Mouse (Mus musculus): ENCODE data around the gene Sec31a. TPM values are rescaled to one million over a fixed set of nuclear protein-coding genes. Genes with fewer than 3 reads are reported as not detected.

Sec31a gene
- total RNA-seq, 2 experiments from 2014 or later, result 144 to 150 TPM

- no peak for DNase-seq
- intact Hi-C loops (cut with DNase I), result no loop called here
Measured at GRCm38 (mm10) chr5:100354644-100355043, 61.4 kb downstream of the Sec31a start.

- peak; percentile 45 to 50 for DNase-seq
- intact Hi-C loops (cut with DNase I), result no loop called here
Measured at GRCm38 (mm10) chr5:100352986-100353848, 62.8 kb downstream of the Sec31a start.

- no peak for DNase-seq
- intact Hi-C loops (cut with DNase I), result no loop called here
Measured at GRCm38 (mm10) chr5:100350907-100351456, 65.1 kb downstream of the Sec31a start.

- intact Hi-C loops (cut with DNase I), result no loop called here
Measured at GRCm38 (mm10) chr5:100349287-100350215, 66.5 kb downstream of the Sec31a start.

GRCm38 (mm10) chr5:100345118-100345517, 70.9 kb downstream of the Sec31a start:
- DNase-seq, result no peak
- intact Hi-C loops (cut with DNase I), result no loop called here

More at GRCm38 (mm10) chr5:100349287-100350215, 66.5 kb downstream of the Sec31a start:
- DNase-seq, result peak in 1 of 2 experiments; percentile 22

GRCm38 (mm10) chr5:100343087-100343486, 72.9 kb downstream of the Sec31a start:
- intact Hi-C loops (cut with DNase I), result no loop called here
- DNase-seq, result no peak

- intact Hi-C loops (cut with DNase I), result no loop called here
- no peak for DNase-seq
Measured at GRCm38 (mm10) chr5:100342422-100342821, 73.6 kb downstream of the Sec31a start.

GRCm38 (mm10) chr5:100341042-100341441, 75.0 kb downstream of the Sec31a start:
- intact Hi-C loops (cut with DNase I), result no loop called here

GRCm38 (mm10) chr5:100337852-100338251, 78.2 kb downstream of the Sec31a start:
- intact Hi-C loops (cut with DNase I), result no loop called here
- DNase-seq, result no peak

More at GRCm38 (mm10) chr5:100341042-100341441, 75.0 kb downstream of the Sec31a start:
- no peak for DNase-seq

- DNase-seq, result no peak
- intact Hi-C loops (cut with DNase I), result no loop called here
Measured at GRCm38 (mm10) chr5:100336876-100337275, 79.2 kb downstream of the Sec31a start.

GRCm38 (mm10) chr5:100335581-100336080, 80.4 kb downstream of the Sec31a start:
- intact Hi-C loops (cut with DNase I), result no loop called here
- no peak for DNase-seq

GRCm38 (mm10) chr5:100334686-100335085, 81.3 kb downstream of the Sec31a start:
- intact Hi-C loops (cut with DNase I), result no loop called here
- DNase-seq, result no peak

GRCm38 (mm10) chr5:100333607-100334380, 82.2 kb downstream of the Sec31a start:
- intact Hi-C loops (cut with DNase I), result no loop called here
- no peak for DNase-seq

- DNase-seq, result no peak
- intact Hi-C loops (cut with DNase I), result no loop called here
Measured at GRCm38 (mm10) chr5:100332300-100333004, 83.6 kb downstream of the Sec31a start.

GRCm38 (mm10) chr5:100331636-100332035, 84.4 kb downstream of the Sec31a start:
- intact Hi-C loops (cut with DNase I), result no loop called here

GRCm38 (mm10) chr5:100322081-100322480, 94.0 kb downstream of the Sec31a start:
- peak; percentile 73 to 89 for DNase-seq
- intact Hi-C loops (cut with DNase I), result loop anchor here (1.0 to 5.0 kb wide), 2 partner anchors 75 to 252 kb away; no protein-coding TSS in a partner anchor

More at GRCm38 (mm10) chr5:100331636-100332035, 84.4 kb downstream of the Sec31a start:
- no peak for DNase-seq

- intact Hi-C loops (cut with DNase I), result no loop called here
Measured at GRCm38 (mm10) chr5:100317842-100318241, 98.2 kb downstream of the Sec31a start.

GRCm38 (mm10) chr5:100317010-100317409, 99.0 kb downstream of the Sec31a start:
- intact Hi-C loops (cut with DNase I), result no loop called here
- DNase-seq, result no peak

More at GRCm38 (mm10) chr5:100317842-100318241, 98.2 kb downstream of the Sec31a start:
- no peak for DNase-seq

- intact Hi-C loops (cut with DNase I), result no loop called here
- DNase-seq, result no peak
Measured at GRCm38 (mm10) chr5:100315646-100316045, 100.4 kb downstream of the Sec31a start.

All from heart, postnatal 10 days (tissue).